13 mouse cellular contexts compared by ENCODE assay signal in genomic region chr1:118912929-118913328, GRCm38 (mm10).
A peak's percentile ranks its signal among the peaks of the same experiment; 100 is the strongest.
DNase-seq lines count a peak whose midpoint lies in the region; ATAC-seq lines count a peak whose summit lies in the region.
"Had no signal": no experiment of that assay in that cellular context is flagged by ENCODE, and none has a peak within 500 bp of the region (broad histone marks: within the 10 kb centered on the region; RNA-seq: fewer than 3 reads in every experiment).

No protein-coding gene starts in this region.

- DNase-seq in embryonic facial prominence, embryonic 10.5 days (ENCODE audit: low spot score), result peak; percentile 36
- DNase-seq in forebrain, embryonic 10.5 days (ENCODE audit: extremely low spot score, low spot score), result peak; percentile 37
- DNase-seq in hindbrain, embryonic 14.5 days (ENCODE audit: low spot score), result no peak
- no peak for DNase-seq in heart, embryonic 10.5 days (ENCODE audit: low spot score)
- DNase-seq in kidney, postnatal 14 days, result no peak
- DNase-seq: adrenal gland, postnatal 25 days; heart, postnatal 4 days; kidney, postnatal 36 days; liver, embryonic 13.5 days; thymus, postnatal 36 days had no signal

- no peak overlapping the region for H3K27ac ChIP-seq in embryonic facial prominence, embryonic 10.5 days (replicated peaks)
- H3K27ac ChIP-seq in forebrain, embryonic 10.5 days, result peak overlapping the region; percentile 80
- no peak overlapping the region for H3K27ac ChIP-seq in hindbrain, embryonic 14.5 days
- no peak overlapping the region for H3K27ac ChIP-seq in midbrain, embryonic 16.5 days (ENCODE audit: low read length)
- no peak overlapping the region for H3K27ac ChIP-seq in heart, embryonic 10.5 days
- H3K27ac ChIP-seq: liver, embryonic 13.5 days; macrophage had no signal

- no peak overlapping the region for H3K9ac ChIP-seq in hindbrain, embryonic 14.5 days
- no peak overlapping the region for H3K9ac ChIP-seq in midbrain, embryonic 16.5 days (ENCODE audit: low read depth, low read length)
- H3K9ac ChIP-seq: liver, embryonic 13.5 days had no signal

- peak overlapping the region; percentile 37 for H3K4me2 ChIP-seq in hindbrain, embryonic 14.5 days (replicated peaks)
- peak overlapping the region; percentile 41 for H3K4me2 ChIP-seq in midbrain, embryonic 16.5 days (ENCODE audit: low read length)
- H3K4me2 ChIP-seq: liver, embryonic 13.5 days had no signal

- H3K9me3 ChIP-seq in embryonic facial prominence, embryonic 10.5 days, result no peaks in the 10 kb centered on the region
- no peaks in the 10 kb centered on the region for H3K9me3 ChIP-seq in forebrain, embryonic 10.5 days
- no peaks in the 10 kb centered on the region for H3K9me3 ChIP-seq in hindbrain, embryonic 14.5 days (ENCODE audit: control insufficient read depth, low read length)
- no peaks in the 10 kb centered on the region for H3K9me3 ChIP-seq in midbrain, embryonic 16.5 days (replicated peaks; ENCODE audit: control insufficient read depth, low read length, poor library complexity, severe bottlenecking)
- H3K9me3 ChIP-seq in heart, embryonic 10.5 days, result no peaks in the 10 kb centered on the region
- H3K9me3 ChIP-seq: liver, embryonic 13.5 days had no signal

- peaks cover 79% of the 10 kb centered on the region for H3K4me1 ChIP-seq in embryonic facial prominence, embryonic 10.5 days
- peaks cover 100% of the 10 kb centered on the region for H3K4me1 ChIP-seq in forebrain, embryonic 10.5 days
- peaks cover 19% of the 10 kb centered on the region for H3K4me1 ChIP-seq in hindbrain, embryonic 14.5 days (replicated peaks; ENCODE audit: control insufficient read depth, insufficient read depth, low read length)
- H3K4me1 ChIP-seq in midbrain, embryonic 16.5 days (ENCODE audit: control insufficient read depth, insufficient read depth, low read length), result peaks cover 16% of the 10 kb centered on the region
- H3K4me1 ChIP-seq in heart, embryonic 10.5 days, result peaks cover 54% of the 10 kb centered on the region
- H3K4me1 ChIP-seq: liver, embryonic 13.5 days had no signal

- 33% methylated on average over 6 of the region's 6 CpGs for WGBS in embryonic facial prominence, embryonic 10.5 days
- 22% methylated on average over 6 of the region's 6 CpGs for WGBS in forebrain, embryonic 10.5 days
- 15% methylated on average over 6 of the region's 6 CpGs for WGBS in hindbrain, embryonic 14.5 days
- whole genome bisulfite sequencing in midbrain, embryonic 16.5 days, result 18% methylated on average over 6 of the region's 6 CpGs
- WGBS in heart, embryonic 10.5 days, result 47% methylated on average over 6 of the region's 6 CpGs

- peaks cover 27% of the 10 kb centered on the region; the same call in 1 of the 2 replicates for H3K27me3 ChIP-seq in embryonic facial prominence, embryonic 10.5 days (replicated peaks; ENCODE audit: low read depth, poor library complexity, severe bottlenecking)
- H3K27me3 ChIP-seq in forebrain, embryonic 10.5 days (ENCODE audit: poor library complexity, severe bottlenecking), result peaks cover 75% of the 10 kb centered on the region
- no peaks in the 10 kb centered on the region for H3K27me3 ChIP-seq in hindbrain, embryonic 14.5 days (ENCODE audit: control insufficient read depth, insufficient read depth, low read length)
- H3K27me3 ChIP-seq in midbrain, embryonic 16.5 days (ENCODE audit: control insufficient read depth, insufficient read depth, low read depth, low read length), result no peaks in the 10 kb centered on the region
- 0 out of 2 replicates have a peak, but pooled peaks cover 3% of the 10 kb centered on the region for H3K27me3 ChIP-seq in heart, embryonic 10.5 days (ENCODE audit: insufficient read depth, poor library complexity, severe bottlenecking)
- H3K27me3 ChIP-seq: liver, embryonic 13.5 days had no signal

- H3K36me3 ChIP-seq in embryonic facial prominence, embryonic 10.5 days (replicated peaks), result peaks cover 4% of the 10 kb centered on the region; the same call in 1 of the 2 replicates
- peaks cover under 1% of the 10 kb centered on the region for H3K36me3 ChIP-seq in forebrain, embryonic 10.5 days (replicated peaks)
- no peaks in the 10 kb centered on the region for H3K36me3 ChIP-seq in hindbrain, embryonic 14.5 days (replicated peaks; ENCODE audit: control insufficient read depth, insufficient read depth)
- H3K36me3 ChIP-seq in midbrain, embryonic 16.5 days (ENCODE audit: control insufficient read depth, insufficient read depth, low read length), result no peaks in the 10 kb centered on the region
- no peaks in the 10 kb centered on the region for H3K36me3 ChIP-seq in heart, embryonic 10.5 days
- H3K36me3 ChIP-seq: liver, embryonic 13.5 days had no signal

- no peak overlapping the region for H3K4me3 ChIP-seq in embryonic facial prominence, embryonic 10.5 days
- H3K4me3 ChIP-seq in forebrain, embryonic 10.5 days, result peak overlapping the region; percentile 11; the same call in 1 of the 2 replicates
- H3K4me3 ChIP-seq in hindbrain, embryonic 14.5 days (replicated peaks; ENCODE audit: low read length), result no peak overlapping the region
- H3K4me3 ChIP-seq in midbrain, embryonic 16.5 days (ENCODE audit: low read depth, low read length), result no peak overlapping the region
- no peak overlapping the region for H3K4me3 ChIP-seq in heart, embryonic 10.5 days
- H3K4me3 ChIP-seq: liver, embryonic 13.5 days had no signal

- ATAC-seq in hindbrain, embryonic 14.5 days (ENCODE audit: low FRiP score), result no peak
- 0 out of 2 replicates have a peak, but pooled peaks have one; percentile 26 for ATAC-seq in midbrain, embryonic 16.5 days
- no peak for ATAC-seq in monocyte, adult 5-6 weeks (replicated peaks; ENCODE audit: insufficient number of reproducible peaks, low FRiP score, low TSS enrichment, poor library complexity, severe bottlenecking)

Comparison
In these comparisons a context has a peak if more than half of its experiments do, and no peak if none do; other contexts are left out.
1. DNase-seq: peak in embryonic facial prominence, embryonic 10.5 days (single experiment) and forebrain, embryonic 10.5 days (single experiment); none in hindbrain, embryonic 14.5 days (single experiment), heart, embryonic 10.5 days (single experiment) and kidney, postnatal 14 days (single experiment).